Mouse (Mus musculus) ES-E14 (cell line): Measurements from ENCODE around the gene P3h1.

Experiments used
- CHD2 ChIP-seq: IDR thresholded peaks from 2 replicates; pipeline ENCODE4 v1.6.1; 2014; ENCODE audit warnings: mild to moderate bottlenecking, low read depth, low read length, inconsistent platforms
- HCFC1 ChIP-seq: IDR thresholded peaks from 2 replicates; pipeline ENCODE4 v1.6.1; 2012; ENCODE audit warnings: low read length, inconsistent platforms, borderline replicate concordance; ENCODE audit not compliant: insufficient read depth
- MAFK ChIP-seq: IDR thresholded peaks from 2 replicates; pipeline ENCODE4 v1.6.1; 2014; ENCODE audit warnings: mild to moderate bottlenecking, low read depth, low read length, inconsistent platforms; ENCODE audit not compliant: insufficient read depth
- ZC3H11A ChIP-seq: IDR thresholded peaks from 2 replicates; pipeline ENCODE4 v1.6.1; 2012; ENCODE audit warnings: low read depth, mild to moderate bottlenecking, inconsistent platforms, low read length, borderline replicate concordance
- ZNF384 ChIP-seq: IDR thresholded peaks from 2 replicates; pipeline ENCODE4 v1.6.1; 2012; ENCODE audit warnings: low read depth, low read length, inconsistent platforms

GRCm38 (mm10) chr4:119223696-119224095, 9.0 kb upstream of the P3h1 start:
- peak; percentile 4 for TF ChIP-seq ZNF384
- 0 out of 2 replicates have a peak, but pooled peaks have one; percentile 36 for TF ChIP-seq ZC3H11A
- no peak for TF ChIP-seq MAFK
- no peak for TF ChIP-seq HCFC1
- TF ChIP-seq CHD2, result no peak
